Mouse (Mus musculus) right cerebral cortex, postnatal 14 days (tissue): Measurements from ENCODE around the gene Snf8.
A peak's percentile ranks its signal among the peaks of the same experiment; 100 is the strongest.

Experiments
- DNase-seq: peaks from one replicate; pipeline ENCODE4 v3.0.0; 2022

Snf8 gene

GRCm38 (mm10) chr11:96075177-96075508, 40.5 kb downstream of the Snf8 start:
- DNase-seq, result peak; percentile 17

- DNase-seq, result peak; percentile 95
Observed at GRCm38 (mm10) chr11:96075509-96076220, 41.0 kb downstream of the Snf8 start, which contains the start of gene Atp5g1. Gene Atp5g1 (minus strand): TSS chr11:96075670.

GRCm38 (mm10) chr11:96076221-96077105, 41.8 kb downstream of the Snf8 start:
- no peak for DNase-seq

- no peak for DNase-seq
Observed at GRCm38 (mm10) chr11:96080736-96081135, 46.1 kb downstream of the Snf8 start.

GRCm38 (mm10) chr11:96082682-96083081, 48.0 kb downstream of the Snf8 start:
- DNase-seq, result no peak

GRCm38 (mm10) chr11:96087981-96088380, 53.3 kb downstream of the Snf8 start:
- no peak for DNase-seq

- DNase-seq, result no peak
Observed at GRCm38 (mm10) chr11:96091073-96091472, 56.4 kb downstream of the Snf8 start.

- no peak for DNase-seq
Observed at GRCm38 (mm10) chr11:96092674-96093291, 58.1 kb downstream of the Snf8 start.

GRCm38 (mm10) chr11:96093361-96093760, 58.7 kb downstream of the Snf8 start:
- peak; percentile 19 for DNase-seq
